Mouse (Mus musculus) heart, embryonic 10.5 days (tissue): ENCODE measurements around the gene Stim1. TPM values are rescaled to one million over a fixed set of nuclear protein-coding genes. Genes with fewer than 3 reads are reported as not detected.

Experiments
- DNase-seq: peaks from one replicate; pipeline ENCODE4 v3.0.0-alpha.2; 2017; ENCODE audit warnings: low spot score
- H3K27ac ChIP-seq: fragments of 300-500 bp; sonication (generic); 2 replicates; pipeline ENCODE4 v1.5.1; 2016; ENCODE audit warnings: mild to moderate bottlenecking
- H3K27me3 ChIP-seq: fragments of 300-500 bp; sonication (generic); 2 replicates; pipeline ENCODE4 v1.6.1; 2016; ENCODE audit warnings: mild to moderate bottlenecking; ENCODE audit not compliant: poor library complexity, insufficient read depth, severe bottlenecking
- H3K36me3 ChIP-seq: fragments of 300-500 bp; sonication (generic); 2 replicates; pipeline ENCODE4 v1.6.1; 2016; ENCODE audit warnings: mild to moderate bottlenecking, moderate library complexity
- H3K4me1 ChIP-seq: fragments of 300-500 bp; sonication (generic); 2 replicates; pipeline ENCODE4 v1.6.1; 2016; ENCODE audit warnings: mild to moderate bottlenecking
- H3K4me3 ChIP-seq: fragments of 300-500 bp; sonication (generic); 2 replicates; pipeline ENCODE4 v1.5.1; 2016; ENCODE audit warnings: mild to moderate bottlenecking, moderate library complexity
- H3K9me3 ChIP-seq: fragments of 300-500 bp; sonication (generic); 2 replicates; pipeline ENCODE4 v1.6.1; 2016; ENCODE audit warnings: mild to moderate bottlenecking, moderate library complexity
- WGBS: fragments of 180-500 bp; shearing (Covaris S2); methylation state at CpG from one replicate; pipeline ENCODE4 v1.1.7; 2016; 5-methylcytosine and 5-hydroxymethylcytosine counted together
- polyA plus RNA-seq: library from polyadenylated mRNA; unstranded; fragments of >200 nt; fragmentation: Nextera tagmentation; extraction: Ambion mirVana; gene quantifications from 2 replicates; pipeline ENCODE4 v1.2.1, GENCODE M21; 2016

Gene Stim1
- polyA plus RNA-seq, 1 experiment from 2014 or later: 16.6 TPM

- Histone ChIP-seq H3K27me3 (no peaks in the 10 kb centered on the region), H3K4me1 (peaks cover 14% of the 10 kb centered on the region; the same call in 1 of the 2 replicates), H3K4me3 (no peak overlapping the region), H3K9me3 (no peaks in the 10 kb centered on the region), H3K36me3 (no peaks in the 10 kb centered on the region), H3K27ac (no peak overlapping the region)
- DNase-seq: no peak
- WGBS: 85% methylated on average over 3 of the region's 3 CpGs
Measured at GRCm38 (mm10) chr7:102317583-102318168, 50.1 kb downstream of the Stim1 start.

- Histone ChIP-seq H3K9me3 (no peaks in the 10 kb centered on the region), H3K4me3 (no peak overlapping the region), H3K4me1 (no peaks in the 10 kb centered on the region), H3K36me3 (no peaks in the 10 kb centered on the region), H3K27me3 (no peaks in the 10 kb centered on the region), H3K27ac (no peak overlapping the region)
- no peak for DNase-seq
- 81% methylated on average over 5 of the region's 5 CpGs for WGBS
Measured at GRCm38 (mm10) chr7:102322137-102322536, 54.5 kb downstream of the Stim1 start.

- DNase-seq: no peak
- H3K27me3 ChIP-seq: no peaks in the 10 kb centered on the region
- no peaks in the 10 kb centered on the region for H3K9me3 ChIP-seq
- H3K4me3 ChIP-seq: no peak overlapping the region
- H3K36me3 ChIP-seq: no peaks in the 10 kb centered on the region
- no peak overlapping the region for H3K27ac ChIP-seq
- H3K4me1 ChIP-seq: peaks cover 8% of the 10 kb centered on the region; the same call in 1 of the 2 replicates
Measured at GRCm38 (mm10) chr7:102326323-102326722, 58.7 kb downstream of the Stim1 start.

GRCm38 (mm10) chr7:102330270-102330669 is 62.7 kb downstream of the Stim1 start:
- no peak for DNase-seq
- no peak overlapping the region for H3K27ac ChIP-seq
- H3K9me3 ChIP-seq: no peaks in the 10 kb centered on the region
- no peaks in the 10 kb centered on the region for H3K27me3 ChIP-seq
- no peaks in the 10 kb centered on the region for H3K36me3 ChIP-seq
- H3K4me1 ChIP-seq: peaks cover 19% of the 10 kb centered on the region; the same call in 1 of the 2 replicates
- no peak overlapping the region for H3K4me3 ChIP-seq
- 88% methylated on average over 5 of the region's 5 CpGs for WGBS

- WGBS: 48% methylated on average over 3 of the region's 3 CpGs
- H3K9me3 ChIP-seq: no peaks in the 10 kb centered on the region
- no peak overlapping the region for H3K4me3 ChIP-seq
Measured at GRCm38 (mm10) chr7:102331476-102331875, 63.9 kb downstream of the Stim1 start.

GRCm38 (mm10) chr7:102333741-102334140 is 66.1 kb downstream of the Stim1 start:
- peak; percentile 75 for DNase-seq
- peaks cover 19% of the 10 kb centered on the region; the same call in 1 of the 2 replicates for H3K4me1 ChIP-seq
- no peak overlapping the region for H3K4me3 ChIP-seq
- H3K9me3 ChIP-seq: no peaks in the 10 kb centered on the region
- H3K36me3 ChIP-seq: no peaks in the 10 kb centered on the region
- H3K27me3 ChIP-seq: no peaks in the 10 kb centered on the region
- no peak overlapping the region for H3K27ac ChIP-seq
- 18% methylated on average over 4 of the region's 4 CpGs for WGBS

More at GRCm38 (mm10) chr7:102331476-102331875, 63.9 kb downstream of the Stim1 start:
- Histone ChIP-seq H3K36me3 (no peaks in the 10 kb centered on the region), H3K27me3 (no peaks in the 10 kb centered on the region), H3K27ac (no peak overlapping the region), H3K4me1 (peaks cover 19% of the 10 kb centered on the region; the same call in 1 of the 2 replicates)
- DNase-seq: no peak

GRCm38 (mm10) chr7:102337326-102337725 is 69.7 kb downstream of the Stim1 start:
- no peak for DNase-seq

GRCm38 (mm10) chr7:102337898-102338297 is 70.3 kb downstream of the Stim1 start:
- DNase-seq: no peak
- Histone ChIP-seq H3K4me3 (no peak overlapping the region), H3K4me1 (0 out of 2 replicates have a peak, but pooled peaks cover 7% of the 10 kb centered on the region), H3K9me3 (no peaks in the 10 kb centered on the region), H3K36me3 (no peaks in the 10 kb centered on the region), H3K27ac (no peak overlapping the region), H3K27me3 (no peaks in the 10 kb centered on the region)
- WGBS: 37% methylated on average over 3 of the region's 3 CpGs

More at GRCm38 (mm10) chr7:102337326-102337725, 69.7 kb downstream of the Stim1 start:
- H3K4me1 ChIP-seq: 0 out of 2 replicates have a peak, but pooled peaks cover 7% of the 10 kb centered on the region
- H3K4me3 ChIP-seq: no peak overlapping the region
- H3K9me3 ChIP-seq: no peaks in the 10 kb centered on the region
- H3K36me3 ChIP-seq: no peaks in the 10 kb centered on the region
- H3K27ac ChIP-seq: no peak overlapping the region
- H3K27me3 ChIP-seq: no peaks in the 10 kb centered on the region
- WGBS: 93% methylated on average over 5 of the region's 5 CpGs

GRCm38 (mm10) chr7:102338956-102339355 is 71.3 kb downstream of the Stim1 start:
- Histone ChIP-seq H3K27me3 (no peaks in the 10 kb centered on the region), H3K36me3 (no peaks in the 10 kb centered on the region), H3K4me1 (0 out of 2 replicates have a peak, but pooled peaks cover 1% of the 10 kb centered on the region), H3K9me3 (no peaks in the 10 kb centered on the region), H3K27ac (no peak overlapping the region), H3K4me3 (no peak overlapping the region)
- no peak for DNase-seq
- 73% methylated on average over 3 of the region's 3 CpGs for WGBS

GRCm38 (mm10) chr7:102345893-102346292 is 78.3 kb downstream of the Stim1 start:
- Histone ChIP-seq H3K4me3 (no peak overlapping the region), H3K36me3 (no peaks in the 10 kb centered on the region), H3K9me3 (no peaks in the 10 kb centered on the region), H3K4me1 (no peaks in the 10 kb centered on the region), H3K27me3 (no peaks in the 10 kb centered on the region), H3K27ac (no peak overlapping the region)
- WGBS: 79% methylated on average over 2 of the region's 2 CpGs
- no peak for DNase-seq

GRCm38 (mm10) chr7:102347327-102347726 is 79.7 kb downstream of the Stim1 start:
- WGBS: 81% methylated on average over 3 of the region's 3 CpGs
- Histone ChIP-seq H3K4me3 (no peak overlapping the region), H3K27me3 (no peaks in the 10 kb centered on the region), H3K36me3 (no peaks in the 10 kb centered on the region), H3K27ac (no peak overlapping the region), H3K9me3 (no peaks in the 10 kb centered on the region), H3K4me1 (no peaks in the 10 kb centered on the region)
- DNase-seq: no peak

- H3K27me3 ChIP-seq: no peaks in the 10 kb centered on the region
- H3K4me3 ChIP-seq: no peak overlapping the region
- 72% methylated on average over 2 of the region's 2 CpGs for WGBS
Measured at GRCm38 (mm10) chr7:102348681-102349080, 81.1 kb downstream of the Stim1 start.

GRCm38 (mm10) chr7:102349236-102349635 is 81.6 kb downstream of the Stim1 start:
- Histone ChIP-seq H3K4me3 (no peak overlapping the region), H3K27ac (no peak overlapping the region), H3K27me3 (no peaks in the 10 kb centered on the region), H3K9me3 (no peaks in the 10 kb centered on the region), H3K36me3 (no peaks in the 10 kb centered on the region), H3K4me1 (no peaks in the 10 kb centered on the region)
- 74% methylated on average over 5 of the region's 5 CpGs for WGBS
- no peak for DNase-seq

More at GRCm38 (mm10) chr7:102348681-102349080, 81.1 kb downstream of the Stim1 start:
- no peaks in the 10 kb centered on the region for H3K9me3 ChIP-seq
- H3K27ac ChIP-seq: no peak overlapping the region
- H3K36me3 ChIP-seq: no peaks in the 10 kb centered on the region
- H3K4me1 ChIP-seq: no peaks in the 10 kb centered on the region
- DNase-seq: no peak

GRCm38 (mm10) chr7:102353420-102353819 is 85.8 kb downstream of the Stim1 start:
- WGBS: 31% methylated on average over 1 of the region's 1 CpGs
- Histone ChIP-seq H3K27ac (no peak overlapping the region), H3K27me3 (no peaks in the 10 kb centered on the region), H3K36me3 (no peaks in the 10 kb centered on the region), H3K9me3 (no peaks in the 10 kb centered on the region), H3K4me1 (no peaks in the 10 kb centered on the region), H3K4me3 (no peak overlapping the region)
- no peak for DNase-seq
